Mouse (Mus musculus): ENCODE measurements around the gene Il17c.

The Il17c gene

DNA sequence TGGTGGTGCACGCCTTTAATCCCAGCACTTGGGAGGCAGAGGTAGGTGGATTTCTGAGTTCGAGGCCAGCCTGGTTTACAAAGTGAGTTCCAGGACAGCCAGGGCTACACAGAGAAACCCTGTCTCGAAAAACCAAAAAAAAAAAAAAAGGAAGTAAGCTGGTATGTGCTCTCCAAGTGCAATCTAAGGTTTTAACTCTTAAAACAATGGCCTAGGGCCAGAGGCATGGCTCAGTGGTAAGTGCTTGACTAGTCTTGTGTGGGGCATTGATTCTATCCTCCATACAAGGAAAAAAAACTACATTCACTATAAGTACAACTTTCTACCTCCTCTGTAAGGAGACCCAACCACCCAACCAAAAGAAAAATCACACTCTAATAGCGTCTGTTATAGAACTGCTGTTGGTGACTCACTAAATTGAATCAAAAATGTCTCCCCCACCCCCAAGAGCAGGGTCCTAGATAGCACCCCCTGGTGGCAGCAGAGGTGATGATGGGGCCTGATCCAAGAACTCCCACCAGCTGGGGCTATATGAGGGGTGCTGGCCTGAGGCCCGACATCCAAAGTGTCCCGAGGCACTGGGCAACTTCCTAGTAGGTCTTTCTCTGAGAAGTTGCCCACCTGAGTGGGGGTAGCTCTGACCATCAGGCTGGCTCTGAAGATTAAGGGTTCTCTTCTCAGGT lies 37.5 kb downstream of the Il17c start:
- in situ Hi-C loops (cut with MboI, MseI): no loop called here

- in situ Hi-C loops (cut with MboI, MseI): no loop called here
These were observed 38.2 kb downstream of the Il17c start for GRCm38 (mm10) chr8:122459990-122460389.

DNA sequence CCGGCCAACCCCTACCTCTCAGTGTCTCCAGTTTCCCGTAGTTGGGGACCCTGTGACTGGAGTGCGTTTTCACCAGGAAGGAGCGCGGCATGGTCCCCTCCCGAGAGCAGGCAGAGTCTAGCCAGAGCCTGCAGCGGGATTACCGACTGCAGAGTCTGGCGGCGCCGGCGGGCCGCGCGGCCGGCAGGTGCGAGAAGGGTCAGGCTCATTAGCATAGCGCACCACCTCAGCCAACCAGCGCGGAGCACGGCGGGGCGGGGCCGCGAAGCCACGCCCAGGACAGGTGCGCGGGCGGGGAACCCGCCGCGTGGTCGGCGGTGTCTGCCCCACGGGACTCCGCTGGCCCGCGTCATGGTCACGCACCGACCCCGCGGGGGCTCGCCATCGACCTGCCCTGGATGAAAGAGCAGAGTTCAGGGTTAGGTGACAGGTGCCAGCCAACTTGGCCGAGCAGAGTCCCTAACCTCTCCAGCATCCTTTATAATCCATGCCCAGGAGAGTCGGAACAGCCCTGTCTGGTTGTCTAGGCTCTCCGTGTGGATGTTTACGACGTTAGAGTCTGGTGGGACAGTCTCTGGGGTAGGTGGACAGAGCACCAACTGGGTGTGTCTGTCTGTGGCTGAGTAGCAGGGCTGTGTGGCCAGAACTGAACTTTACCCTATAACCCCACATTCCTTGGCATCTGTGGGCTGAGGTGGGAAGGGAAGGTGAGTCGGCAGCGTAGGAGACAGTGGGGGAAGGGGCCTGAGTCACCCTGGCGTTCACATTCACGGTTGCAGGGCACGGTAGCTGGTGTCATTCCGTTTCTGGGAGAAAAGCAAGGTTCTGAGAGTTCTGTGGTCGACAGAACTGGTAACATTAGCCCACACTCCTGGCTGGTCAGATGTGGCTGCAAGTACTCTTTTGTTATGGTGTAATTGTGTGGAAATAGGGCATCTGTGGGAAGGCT lies 39.0 kb downstream of the Il17c start, which contains the start of gene Snai3:
TSS of gene Snai3 (minus strand) at position 210 of the 949 bp plus-strand sequence.
- in situ Hi-C loops (cut with MboI, MseI): no loop called here

- in situ Hi-C loops (cut with MboI, MseI): no loop called here
These were observed 39.8 kb downstream of the Il17c start for GRCm38 (mm10) chr8:122461473-122462148.

GRCm38 (mm10) chr8:122462510-122462909 lies 40.7 kb downstream of the Il17c start:
- in situ Hi-C loops (cut with MboI, MseI): no loop called here

- in situ Hi-C loops (cut with MboI, MseI): no loop called here
These were observed 42.1 kb downstream of the Il17c start for GRCm38 (mm10) chr8:122463651-122464640.

- in situ Hi-C loops (cut with MboI, MseI): no loop called here
These were observed 43.2 kb downstream of the Il17c start for GRCm38 (mm10) chr8:122464985-122465384.

DNA sequence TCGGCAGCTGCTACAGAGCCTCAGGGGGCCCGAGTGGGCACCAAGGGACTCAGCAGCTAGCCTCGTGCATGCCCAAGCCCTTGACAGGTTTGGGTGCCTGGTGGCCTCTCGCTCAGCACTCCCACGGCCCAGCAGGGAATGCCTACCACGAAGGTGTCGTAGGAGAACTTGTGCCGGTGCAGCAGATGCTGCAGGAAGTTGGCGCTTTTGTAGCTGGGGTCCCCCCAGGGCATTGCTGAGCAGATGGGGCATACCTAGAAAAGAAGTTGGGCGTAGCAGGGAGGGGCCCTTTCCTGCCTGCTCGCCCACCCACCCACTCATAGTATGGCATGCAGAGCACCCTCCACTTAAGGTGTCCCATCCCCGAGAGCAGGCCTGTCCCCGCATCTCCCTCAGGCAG lies 46.0 kb downstream of the Il17c start:
- in situ Hi-C loops (cut with MboI, MseI): no loop called here

- in situ Hi-C loops (cut with MboI, MseI): no loop called here
These were observed 47.6 kb downstream of the Il17c start for GRCm38 (mm10) chr8:122469407-122469806.

DNA sequence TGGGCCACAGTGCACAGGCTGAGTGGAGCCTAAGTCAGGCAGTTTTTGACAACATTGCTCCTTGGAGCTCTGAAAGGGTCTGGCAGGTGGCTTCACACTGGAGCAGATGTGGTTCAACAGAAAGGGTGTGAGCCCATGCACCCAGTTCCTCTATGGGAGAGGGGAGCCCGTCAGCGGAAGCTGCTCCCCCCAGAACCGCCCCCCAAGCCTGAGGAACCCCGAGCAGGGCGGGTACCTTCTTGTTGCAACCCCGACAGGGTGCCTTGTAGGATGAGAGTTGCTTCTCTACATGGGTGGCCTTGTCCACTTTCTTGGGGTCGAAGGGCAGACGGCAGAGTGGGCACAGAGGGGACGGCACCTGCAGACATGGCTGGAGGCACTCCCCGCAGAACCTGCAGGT lies 48.1 kb downstream of the Il17c start:
- in situ Hi-C loops (cut with MboI, MseI): loop anchor here (5.0 kb wide), 2 partner anchors 38 to 93 kb away; partner anchors contain the start of genes Cyba and Zc3h18

- in situ Hi-C loops (cut with MboI, MseI): loop anchor here (5.0 kb wide), 2 partner anchors 38 to 93 kb away; partner anchors contain the start of genes Cyba and Zc3h18
These were observed 48.9 kb downstream of the Il17c start for GRCm38 (mm10) chr8:122470691-122471090.
